Mouse (Mus musculus): Measurements from ENCODE around the gene Psg29.

Gene Psg29

DNA sequence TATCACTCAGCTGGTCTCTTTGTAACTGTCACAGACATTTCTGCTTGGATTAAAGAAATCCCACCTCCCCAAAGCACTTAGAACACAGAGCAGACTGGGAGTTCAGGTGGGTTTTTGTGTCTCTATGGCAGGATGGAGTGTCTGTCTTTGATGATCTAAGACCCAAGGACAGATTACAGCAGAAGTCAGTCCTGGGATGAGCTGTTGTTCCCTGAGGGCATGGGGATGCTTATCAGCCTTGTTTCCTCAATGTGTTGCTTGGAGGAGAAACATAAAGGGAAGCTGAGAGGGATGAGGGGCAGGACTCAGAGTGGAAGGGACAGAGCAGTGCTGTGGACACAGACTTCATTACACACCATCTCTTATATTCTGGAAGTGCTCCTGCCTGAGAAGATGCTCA lies at the start of gene Psg29:
Gene Psg29, plus strand, starts transcription at position 301 of the 400 bp plus-strand sequence.
- DNase-seq (ENCODE audit: low read depth, low spot score): no peak

DNA sequence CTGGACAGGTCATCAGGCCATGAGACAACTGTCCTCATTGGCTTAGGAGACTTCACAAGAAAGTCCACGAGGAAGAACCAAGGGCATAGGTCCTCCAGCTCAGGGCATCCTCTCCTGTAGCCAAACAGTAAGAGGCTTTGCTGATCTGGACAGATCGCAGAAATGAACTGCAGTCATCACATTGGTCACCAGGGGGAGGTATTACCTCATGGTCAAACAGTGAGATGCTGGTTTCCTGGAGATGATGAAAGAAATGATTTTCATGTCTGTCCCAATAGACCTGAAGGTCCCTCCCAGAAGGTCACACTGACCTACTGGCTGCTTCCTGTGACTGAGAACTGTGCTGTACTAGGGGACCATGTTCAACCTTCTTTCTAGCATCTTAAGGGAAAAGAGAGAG lies 47.6 kb upstream of the Psg29 start:
- no peak for DNase-seq (ENCODE audit: low read depth, low spot score)

DNA sequence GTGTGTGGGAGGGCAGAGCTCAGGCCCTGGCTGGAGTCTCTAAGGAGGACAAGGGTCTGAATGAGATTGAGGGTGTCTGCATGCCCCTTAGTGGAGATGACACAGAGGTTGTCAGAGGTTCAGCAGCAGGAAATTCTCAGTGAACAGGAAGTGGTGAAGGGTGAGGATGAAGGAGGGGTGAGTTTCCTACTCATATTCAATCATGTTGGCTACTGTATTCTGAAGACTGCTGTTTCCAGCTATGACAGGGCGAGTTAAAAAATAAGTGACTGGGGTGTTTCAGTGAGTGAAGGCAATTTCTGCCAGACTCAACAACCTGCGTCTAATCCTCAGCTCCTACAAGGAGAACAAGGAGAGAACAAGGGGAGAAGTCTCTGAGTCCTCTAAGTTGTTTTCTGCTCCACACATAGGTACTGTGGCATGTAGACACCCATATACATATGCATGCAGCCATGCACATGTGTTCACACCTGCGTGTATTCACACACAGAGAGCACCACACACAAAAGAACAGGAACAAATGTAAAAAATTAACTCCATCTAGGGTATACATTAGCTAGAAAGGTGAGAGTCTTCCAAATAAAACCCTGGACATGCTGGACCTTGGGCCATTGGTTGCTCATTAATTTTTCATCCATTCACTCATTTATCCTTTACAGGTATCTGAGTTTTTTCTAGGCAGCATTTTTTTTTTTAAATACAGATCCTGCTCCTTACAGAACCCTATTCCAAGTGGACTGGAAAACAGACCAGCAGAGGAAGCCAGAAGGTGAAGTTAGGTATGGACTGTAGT lies 46.2 kb upstream of the Psg29 start:
- DNase-seq (ENCODE audit: low read depth, low spot score): no peak

GRCm38 (mm10) chr7:17159011-17159410 lies 44.3 kb upstream of the Psg29 start:
- DNase-seq (ENCODE audit: low read depth, low spot score): no peak

DNA sequence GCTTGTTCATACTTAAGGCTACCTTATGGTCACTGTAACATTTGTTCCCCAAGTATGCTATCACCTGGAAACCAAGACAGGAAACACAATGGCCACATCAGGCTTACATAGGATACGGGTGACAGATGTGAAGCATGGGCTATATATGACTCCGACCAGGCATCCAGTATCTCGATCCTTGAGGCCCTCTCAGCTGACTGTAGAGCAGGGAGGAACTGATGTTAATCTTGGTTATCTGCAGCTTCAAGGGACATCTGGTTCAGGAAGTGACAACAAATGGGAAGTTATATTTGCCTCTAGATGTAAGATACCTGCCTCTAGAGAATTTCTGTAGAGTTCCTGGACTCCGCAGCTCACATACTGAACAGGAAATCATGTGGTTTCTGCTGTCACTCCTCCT lies 31.4 kb upstream of the Psg29 start:
- DNase-seq (ENCODE audit: low read depth, low spot score): no peak

GRCm38 (mm10) chr7:17205530-17206184 lies 2.4 kb downstream of the Psg29 start:
- no peak for DNase-seq (ENCODE audit: low read depth, low spot score)
